Mouse (Mus musculus) C2C12 (cell line): ENCODE measurements around the gene Nr5a1. TPM values are rescaled to one million over a fixed set of nuclear protein-coding genes. Genes with fewer than 3 reads are reported as not detected.

ENCODE experiments used
- H3K27me3 ChIP-seq: one replicate; pipeline ENCODE4 v1.6.1; 2011; ENCODE audit not compliant: control insufficient read depth, insufficient read depth, insufficient read length
- H3K36me3 ChIP-seq: one replicate; pipeline ENCODE4 v1.6.1; 2011; ENCODE audit not compliant: control insufficient read depth, insufficient read depth
- H3K4me3 ChIP-seq: one replicate; pipeline ENCODE4 v1.5.1; 2011; ENCODE audit warnings: mild to moderate bottlenecking, control low read depth; ENCODE audit not compliant: poor library complexity, insufficient read depth, severe bottlenecking
- H3K79me2 ChIP-seq: one replicate; pipeline ENCODE4 v1.6.1; 2011; ENCODE audit not compliant: control insufficient read depth, insufficient read depth
- H3K79me3 ChIP-seq: one replicate; pipeline ENCODE4 v1.6.1; 2011; ENCODE audit warnings: low read depth, control low read depth
- H3ac ChIP-seq: one replicate; pipeline ENCODE3; 2011; ENCODE audit warnings: low read depth; ENCODE audit not compliant: control insufficient read depth, insufficient read length
- CEBPB ChIP-seq: IDR thresholded peaks from one replicate; pipeline ENCODE4 v1.6.1; 2011; ENCODE audit warnings: low read depth, mild to moderate bottlenecking, control low read depth, moderate library complexity
- CTCF ChIP-seq: IDR thresholded peaks from one replicate; pipeline ENCODE4 v1.5.1; 2011; ENCODE audit not compliant: control insufficient read depth, insufficient read depth, insufficient read length
- FOSL1 ChIP-seq: IDR thresholded peaks from one replicate; pipeline ENCODE4 v1.8.0; 2011; ENCODE audit warnings: mild to moderate bottlenecking, low read length; ENCODE audit not compliant: poor library complexity, insufficient read depth, severe bottlenecking
- MAX ChIP-seq: IDR thresholded peaks from one replicate; pipeline ENCODE4 v1.6.1; 2011; ENCODE audit warnings: mild to moderate bottlenecking, control low read depth
- MYOD1 ChIP-seq: IDR thresholded peaks from one replicate; pipeline ENCODE4 v1.6.1; 2011; ENCODE audit warnings: low read depth; ENCODE audit not compliant: control insufficient read depth, insufficient read length
- MYOG ChIP-seq: IDR thresholded peaks from one replicate; pipeline ENCODE4 v1.6.1; 2011; ENCODE audit not compliant: control insufficient read depth, insufficient read length; ENCODE audit errors: extremely low read depth
- USF1 ChIP-seq: IDR thresholded peaks from one replicate; pipeline ENCODE4 v1.6.1; 2011; ENCODE audit warnings: low read depth, mild to moderate bottlenecking, control low read depth, moderate library complexity
- long read RNA-seq, 2 experiments: library from polyadenylated mRNA; unstranded; transcript quantifications; one replicate each; pipeline ENCODE4 v2.0.0; 2019 to 2020
- polyA plus RNA-seq: library from polyadenylated mRNA; unstranded; fragments of >200 nt; fragmentation: generic; extraction: Trizol; gene quantifications from one replicate; pipeline ENCODE4 v1.2.1, GENCODE M21; 2012; ENCODE audit warnings: missing spikeins

Gene Nr5a1
- polyA plus RNA-seq = 0.01 TPM
- long read RNA-seq, experiment 1 = 0 reads
- long read RNA-seq, experiment 2 = 0 reads

GRCm38 (mm10) chr2:38714324-38714723, at the start of gene Nr5a1:
Gene Nr5a1 (minus strand): TSS chr2:38714542.
- peaks cover 21% of the 10 kb centered on the region for H3K27me3 ChIP-seq
- H3K79me3 ChIP-seq = no peaks in the 10 kb centered on the region
- no peaks in the 10 kb centered on the region for H3K79me2 ChIP-seq
- TF ChIP-seq CTCF = no peak
- TF ChIP-seq CEBPB = no peak
- no peak for TF ChIP-seq MYOD1
- no peak for TF ChIP-seq MAX
- TF ChIP-seq USF1 = no peak
- TF ChIP-seq MYOG = no peak
- no peak for TF ChIP-seq FOSL1
- H3K36me3 ChIP-seq = no peaks in the 10 kb centered on the region
- no peak within 1 kb of the TSS for H3ac ChIP-seq
- H3K4me3 ChIP-seq = no peak within 1 kb of the TSS

GRCm38 (mm10) chr2:38739847-38740246, 25.5 kb upstream of the Nr5a1 start:
- TF ChIP-seq CEBPB = no peak
- no peak for TF ChIP-seq USF1
- TF ChIP-seq CTCF = no peak
- TF ChIP-seq MAX = no peak
- no peak for TF ChIP-seq FOSL1
- no peak for TF ChIP-seq MYOG
- TF ChIP-seq MYOD1 = no peak

GRCm38 (mm10) chr2:38739410-38739809, 25.1 kb upstream of the Nr5a1 start:
- no peaks in the 10 kb centered on the region for H3K36me3 ChIP-seq
- TF ChIP-seq CTCF (peak; percentile 69), USF1 (no peak), FOSL1 (no peak), MYOG (no peak), MYOD1 (no peak)
- no peak overlapping the region for H3K4me3 ChIP-seq
- no peaks in the 10 kb centered on the region for H3K79me3 ChIP-seq
- H3K27me3 ChIP-seq = no peaks in the 10 kb centered on the region
- H3K79me2 ChIP-seq = no peaks in the 10 kb centered on the region
- no peak overlapping the region for H3ac ChIP-seq

More at GRCm38 (mm10) chr2:38739847-38740246, 25.5 kb upstream of the Nr5a1 start:
- no peak overlapping the region for H3K4me3 ChIP-seq
- H3K79me3 ChIP-seq = no peaks in the 10 kb centered on the region
- no peaks in the 10 kb centered on the region for H3K79me2 ChIP-seq
- no peaks in the 10 kb centered on the region for H3K36me3 ChIP-seq
- no peaks in the 10 kb centered on the region for H3K27me3 ChIP-seq
- no peak overlapping the region for H3ac ChIP-seq

GRCm38 (mm10) chr2:38738601-38739301, 24.4 kb upstream of the Nr5a1 start:
- no peaks in the 10 kb centered on the region for H3K79me3 ChIP-seq
- TF ChIP-seq MAX (no peak), CEBPB (no peak), MYOD1 (no peak), USF1 (no peak), CTCF (no peak), MYOG (no peak)
- no peak overlapping the region for H3ac ChIP-seq
- H3K79me2 ChIP-seq = no peaks in the 10 kb centered on the region
- H3K27me3 ChIP-seq = no peaks in the 10 kb centered on the region
- no peaks in the 10 kb centered on the region for H3K36me3 ChIP-seq
- no peak overlapping the region for H3K4me3 ChIP-seq

GRCm38 (mm10) chr2:38735740-38736139, 21.4 kb upstream of the Nr5a1 start:
- TF ChIP-seq MYOG (no peak), FOSL1 (no peak)
- Histone ChIP-seq H3K79me3 (no peaks in the 10 kb centered on the region), H3ac (no peak overlapping the region), H3K4me3 (no peak overlapping the region), H3K36me3 (no peaks in the 10 kb centered on the region), H3K79me2 (no peaks in the 10 kb centered on the region), H3K27me3 (no peaks in the 10 kb centered on the region)

- no peak overlapping the region for H3K4me3 ChIP-seq
- H3K79me3 ChIP-seq = no peaks in the 10 kb centered on the region
- TF ChIP-seq MYOG (no peak), CTCF (no peak), MAX (no peak), FOSL1 (no peak), CEBPB (no peak), MYOD1 (no peak), USF1 (no peak)
- no peak overlapping the region for H3ac ChIP-seq
- H3K27me3 ChIP-seq = no peaks in the 10 kb centered on the region
- no peaks in the 10 kb centered on the region for H3K79me2 ChIP-seq
- H3K36me3 ChIP-seq = no peaks in the 10 kb centered on the region
These were observed 20.4 kb upstream of the Nr5a1 start for GRCm38 (mm10) chr2:38734721-38735120.
